Mouse (Mus musculus) monocyte, adult 2 months (primary cell): ENCODE results near the gene Olfr282.
A peak's percentile ranks its signal among the peaks of the same experiment; 100 is the strongest.
"Not testable (repeated sequence)": the region's sequence is repeated elsewhere in the genome, so short reads cannot be mapped to it uniquely, and the experiment has no call there.

Experiments used
- DNase-seq, 2 experiments: peaks; one replicate each; pipeline ENCODE4 v3.0.0; 2022; ENCODE audit warnings: low spot score in 2 of 2, low read depth in 1 of 2

Gene Olfr282

GRCm38 (mm10) chr15:98430925-98431324 lies at the start of gene Olfr282:
Olfr282 (plus strand) TSS chr15:98431225.
- not testable (repeated sequence) for DNase-seq

DNA sequence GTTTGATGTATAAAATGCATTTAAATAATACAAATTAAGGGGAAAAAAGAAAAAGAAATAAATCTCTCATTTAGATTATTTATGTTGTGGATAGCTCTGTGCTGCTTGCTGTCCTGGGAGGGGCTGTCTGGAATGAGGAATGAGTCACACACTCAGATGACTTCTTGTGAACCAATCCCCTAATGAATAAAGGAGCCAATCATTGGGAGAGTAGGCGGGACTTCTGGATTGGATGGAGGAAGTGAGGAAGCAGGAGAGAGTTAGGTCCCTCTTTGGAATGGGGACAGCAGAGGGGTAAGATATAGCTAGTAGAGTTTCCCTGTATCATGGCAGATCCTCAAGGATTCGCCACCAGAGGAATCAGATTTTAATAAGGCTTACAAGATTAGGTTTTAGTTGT lies 43.4 kb upstream of the Olfr282 start:
- DNase-seq, result no peak

DNA sequence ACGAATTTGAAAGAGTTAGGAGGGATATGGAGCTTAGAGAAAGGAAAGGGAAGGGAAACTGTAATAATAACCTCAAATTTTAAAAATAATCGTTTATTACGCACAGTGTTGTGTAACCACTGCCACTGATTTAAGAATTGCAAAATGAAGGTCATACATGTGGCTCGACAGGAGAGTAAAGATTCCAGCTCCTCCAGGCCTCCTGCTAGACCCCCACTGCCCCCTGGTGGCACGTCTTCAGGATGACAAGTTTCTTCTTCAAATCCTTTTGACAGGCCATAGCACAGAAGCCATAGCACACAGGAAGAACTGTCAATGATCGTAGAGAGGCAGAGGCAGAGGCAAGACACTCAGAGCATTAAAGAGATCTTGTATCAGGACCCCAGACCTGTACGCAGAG lies 41.2 kb upstream of the Olfr282 start:
- DNase-seq, result peak; percentile 25 to 29

GRCm38 (mm10) chr15:98391081-98391902 lies 39.7 kb upstream of the Olfr282 start:
- DNase-seq, result no peak

DNA sequence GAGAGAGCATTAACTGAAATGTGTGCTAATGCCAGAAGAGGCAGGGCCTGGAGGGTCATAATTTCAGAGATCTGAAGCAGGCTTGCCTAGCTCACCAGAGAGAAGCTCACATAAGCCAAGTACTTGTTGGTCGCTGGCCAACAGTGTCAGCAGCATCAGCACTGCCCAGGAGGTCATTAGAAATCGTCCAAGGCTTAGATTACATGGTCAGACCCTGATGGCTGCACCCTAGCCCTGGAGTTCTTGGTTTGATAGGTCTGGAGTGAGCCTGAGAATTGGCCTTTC lies 39.2 kb upstream of the Olfr282 start:
- no peak for DNase-seq

DNA sequence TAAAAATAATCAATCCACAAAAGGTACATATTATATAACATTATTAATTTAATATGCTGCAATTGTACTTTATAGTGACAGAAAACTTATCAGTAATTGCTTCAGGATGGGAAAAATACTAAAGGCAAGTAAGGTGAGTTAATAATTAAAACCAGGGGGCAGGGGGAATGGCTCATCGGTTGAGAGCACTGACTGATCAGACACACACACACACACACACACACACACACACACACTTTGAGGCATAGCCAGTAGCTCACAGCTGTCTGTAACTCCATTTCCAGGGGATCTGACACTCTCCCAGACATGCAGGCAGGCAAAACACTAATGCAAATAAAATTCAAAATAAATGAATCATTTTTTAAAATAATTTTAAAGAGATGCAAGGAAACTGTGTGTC lies 33.9 kb upstream of the Olfr282 start:
- no peak for DNase-seq

GRCm38 (mm10) chr15:98402356-98402755 lies 28.7 kb upstream of the Olfr282 start:
- DNase-seq, result no peak

GRCm38 (mm10) chr15:98408406-98409060 lies 22.5 kb upstream of the Olfr282 start:
- DNase-seq, result no peak

DNA sequence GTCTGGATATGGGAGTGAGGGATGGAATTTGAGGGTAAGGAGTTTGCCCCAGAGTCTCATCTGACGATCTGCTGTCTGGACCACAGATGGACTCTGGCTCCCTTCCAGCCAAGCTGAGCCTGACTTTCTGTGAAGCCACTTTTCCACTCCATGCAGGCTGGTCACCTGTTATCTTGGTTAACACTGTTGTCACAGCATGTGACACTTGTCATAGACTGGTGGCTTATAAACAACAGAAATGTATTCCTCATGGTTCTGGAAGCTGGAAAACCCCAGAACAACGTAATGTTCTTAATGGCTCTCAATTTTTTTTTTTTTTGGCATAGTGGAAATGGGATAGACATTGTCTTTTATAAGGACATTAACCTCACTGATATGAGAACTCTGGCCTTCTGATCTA lies 21.4 kb upstream of the Olfr282 start:
- DNase-seq, result no peak

GRCm38 (mm10) chr15:98410249-98410648 lies 20.8 kb upstream of the Olfr282 start:
- DNase-seq, result no peak

- DNase-seq, result no peak
These were observed 15.0 kb upstream of the Olfr282 start for GRCm38 (mm10) chr15:98415996-98416395.

DNA sequence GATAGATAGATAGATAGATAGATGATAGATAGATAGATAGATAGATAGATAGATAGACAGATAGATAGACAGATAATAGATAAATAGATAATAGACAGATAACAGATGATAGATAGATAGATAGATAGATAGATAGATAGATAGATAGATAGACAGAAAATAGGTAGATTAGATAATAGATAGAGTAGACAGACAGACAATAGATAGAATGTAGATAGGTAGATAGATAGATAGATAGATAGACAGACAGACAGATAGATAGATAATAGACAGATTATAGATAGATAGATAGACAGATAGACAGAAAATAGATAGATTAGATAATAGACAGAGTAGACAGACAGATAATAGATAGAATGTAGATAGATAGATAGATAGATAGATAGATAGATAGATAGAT lies 14.2 kb upstream of the Olfr282 start:
- DNase-seq, result not testable (repeated sequence)

DNA sequence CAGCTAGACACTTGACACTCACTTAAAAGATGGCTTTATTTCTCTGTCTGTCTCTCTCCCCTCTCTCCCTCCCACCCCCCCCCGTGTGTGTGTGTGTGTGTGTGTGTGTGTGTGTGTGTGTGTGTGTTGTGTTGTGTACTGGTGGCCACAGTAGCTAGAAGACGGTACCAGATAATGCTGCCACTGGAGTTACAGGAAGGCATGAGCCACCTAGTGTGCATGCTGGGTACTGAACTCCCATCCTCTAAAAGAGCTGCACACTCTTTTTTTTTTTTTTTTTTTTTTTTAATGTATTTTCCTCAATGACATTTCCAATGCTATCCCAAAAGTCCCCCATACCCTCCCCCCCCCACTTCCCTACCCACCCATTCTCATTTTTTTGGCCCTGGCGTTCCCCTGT lies 13.7 kb upstream of the Olfr282 start:
- DNase-seq, result not testable (repeated sequence)

- no peak for DNase-seq
These were observed 12.9 kb upstream of the Olfr282 start for GRCm38 (mm10) chr15:98418096-98418495.

- DNase-seq, result no peak
These were observed 10.1 kb upstream of the Olfr282 start for GRCm38 (mm10) chr15:98420897-98421296.

DNA sequence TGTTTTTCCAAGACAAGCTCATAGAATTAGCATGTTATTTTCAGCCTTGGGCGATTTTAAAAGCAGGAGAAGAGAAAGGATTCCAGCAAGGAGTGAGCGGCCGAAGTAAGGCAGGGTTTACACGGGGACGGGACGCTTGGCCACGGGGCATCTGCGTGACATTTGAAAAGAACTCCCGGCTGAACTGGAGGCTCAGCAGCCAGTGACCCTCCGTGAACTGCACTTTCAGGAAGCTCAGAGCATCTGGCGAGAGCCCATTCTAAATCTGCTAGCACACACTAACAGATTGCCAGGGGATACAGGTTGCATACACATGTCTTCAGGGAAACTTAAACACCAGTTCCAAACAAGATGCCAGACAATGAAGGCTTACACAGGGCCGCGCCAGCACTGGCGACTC lies 6.7 kb upstream of the Olfr282 start:
- DNase-seq, result no peak

DNA sequence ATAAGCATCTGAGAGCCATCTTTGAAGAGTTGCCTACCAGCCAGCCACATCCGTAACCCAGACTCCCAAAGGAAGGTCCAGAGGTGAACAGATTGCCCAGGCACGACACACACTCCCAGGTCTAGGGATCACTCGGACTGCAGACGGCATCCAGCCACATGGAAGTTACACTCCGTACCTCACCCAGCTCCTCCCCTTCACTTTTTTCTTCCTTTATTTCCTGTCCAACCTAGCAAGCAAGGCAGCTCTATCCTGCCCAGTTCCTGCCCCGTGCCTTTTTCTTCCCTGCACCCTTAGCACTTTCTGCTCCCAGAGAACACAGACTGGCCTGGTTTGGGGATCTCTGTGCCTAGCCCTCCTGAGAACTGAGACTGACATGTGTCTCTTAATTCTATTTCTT lies 6.3 kb upstream of the Olfr282 start:
- DNase-seq, result no peak

- DNase-seq, result no peak
These were observed 5.8 kb upstream of the Olfr282 start for GRCm38 (mm10) chr15:98425188-98425587.

DNA sequence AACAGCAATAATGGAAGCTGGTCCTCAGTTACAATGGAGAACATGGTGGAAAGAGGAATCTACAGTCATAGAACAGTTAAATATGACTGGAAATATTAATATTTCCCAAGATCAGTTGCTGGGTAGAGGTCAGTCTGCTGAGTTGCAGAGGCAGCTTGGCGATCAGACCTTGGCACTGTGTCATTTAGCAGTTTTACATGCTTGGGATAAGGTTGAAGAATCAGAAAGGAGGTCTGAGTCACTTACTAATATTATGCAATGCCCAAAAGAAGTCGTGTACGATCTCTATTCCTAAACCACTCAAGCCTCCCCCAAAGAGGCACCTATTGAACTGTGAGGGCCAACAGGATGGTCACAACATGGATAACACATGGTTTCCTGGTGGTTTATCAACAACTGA lies 13.5 kb downstream of the Olfr282 start:
- DNase-seq, result no peak

DNA sequence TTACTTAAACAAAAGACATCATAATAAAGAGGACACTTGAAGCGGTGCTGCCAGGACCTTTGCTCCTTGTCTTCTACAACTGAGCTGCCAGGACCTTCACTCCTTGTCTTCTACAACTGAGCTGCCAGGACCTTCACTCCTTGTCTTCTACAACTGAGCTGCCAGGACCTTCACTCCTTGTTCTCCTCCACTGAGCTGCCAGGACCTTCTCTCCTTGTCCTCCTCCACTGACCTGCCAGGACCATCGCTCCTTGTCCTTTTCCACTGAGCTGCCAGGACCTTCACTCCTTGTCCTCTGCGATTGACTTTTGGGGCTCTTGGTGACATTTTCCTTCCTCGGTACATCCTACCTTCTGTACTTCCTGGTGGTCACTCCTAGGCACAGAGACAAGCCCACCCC lies 17.5 kb downstream of the Olfr282 start:
- DNase-seq, result no peak

DNA sequence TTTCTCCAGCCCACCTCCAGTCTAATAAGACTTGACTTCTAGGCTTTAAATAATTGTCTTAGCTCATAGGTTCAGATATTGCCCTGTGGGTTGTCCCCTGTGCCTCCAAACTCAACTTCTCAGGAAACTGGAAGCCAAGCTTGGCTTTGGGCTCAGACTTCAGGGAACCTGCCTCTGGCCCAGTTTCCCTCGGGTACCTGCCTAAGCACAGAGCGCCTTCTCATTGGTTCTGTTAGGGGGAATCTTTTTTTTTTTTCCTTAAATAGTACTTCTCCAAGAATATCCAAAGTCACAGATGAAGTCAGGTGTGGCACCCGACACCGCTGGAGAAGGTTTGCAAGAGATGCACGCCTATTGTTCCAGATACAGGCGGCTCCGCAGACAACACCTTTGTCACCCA lies 21.3 kb downstream of the Olfr282 start, which contains the start of gene Olfr281:
Gene Olfr281 (plus strand): TSS at position 301 of the 400 bp plus-strand sequence.
- DNase-seq, result no peak

GRCm38 (mm10) chr15:98469596-98469995 lies 38.6 kb downstream of the Olfr282 start, which contains the start of gene OR5BS1P:
OR5BS1P (plus strand) TSS chr15:98469896.
- DNase-seq, result no peak

GRCm38 (mm10) chr15:98471539-98471938 lies 40.5 kb downstream of the Olfr282 start:
- DNase-seq, result no peak
